Mouse (Mus musculus): ENCODE measurements at regions not wholly inside any gene's neighbourhood (a gene's known extent, or its start where the extent isn't known, plus 50 kb on each side); places are given as distances from the start of the nearest gene placed in this dataset.

DNA sequence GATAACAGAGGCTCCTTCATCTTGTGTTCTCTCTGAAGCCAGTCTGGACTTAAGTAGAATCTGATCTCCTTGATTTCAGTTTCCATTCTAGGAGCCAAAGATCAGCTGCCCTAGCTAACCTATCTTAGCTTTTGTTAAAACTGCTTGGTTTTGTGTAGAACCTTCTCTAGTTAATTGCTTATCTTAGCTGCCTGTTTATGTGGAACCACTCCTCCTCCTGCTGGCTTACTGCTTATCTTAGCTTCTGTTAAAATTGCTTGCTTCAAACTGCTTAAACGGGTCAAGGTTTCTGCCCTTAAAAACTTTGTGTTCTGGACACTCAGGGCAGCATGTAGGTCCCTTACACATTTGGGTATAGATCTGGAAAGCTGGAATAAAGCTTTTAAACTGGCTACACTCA is 133.7 kb upstream of the Mocs2 start:
- no peak for ATAC-seq (ENCODE audit: insufficient read depth, low FRiP score, low TSS enrichment)
- Histone ChIP-seq H3K4me1 (ENCODE audit: control insufficient read depth, insufficient read depth, low read length) (no peaks in the 10 kb centered on the region), H3K9ac (ENCODE audit: low read length) (no peak overlapping the region), H3K36me3 (ENCODE audit: control insufficient read depth, insufficient read depth, low read length) (no peaks in the 10 kb centered on the region), H3K4me3 (ENCODE audit: low read depth, low read length) (no peak overlapping the region), H3K27ac (ENCODE audit: low read depth, low read length) (no peak overlapping the region), H3K4me2 (ENCODE audit: low read depth) (no peak overlapping the region), H3K27me3 (ENCODE audit: control insufficient read depth, insufficient read depth, low read length) (no peaks in the 10 kb centered on the region), H3K9me3 (ENCODE audit: control insufficient read depth, low read length) (no peaks in the 10 kb centered on the region)
- 90% methylated on average over 1 of the region's 1 CpGs for WGBS
- DNase-seq (ENCODE audit: low spot score) = no peak

DNA sequence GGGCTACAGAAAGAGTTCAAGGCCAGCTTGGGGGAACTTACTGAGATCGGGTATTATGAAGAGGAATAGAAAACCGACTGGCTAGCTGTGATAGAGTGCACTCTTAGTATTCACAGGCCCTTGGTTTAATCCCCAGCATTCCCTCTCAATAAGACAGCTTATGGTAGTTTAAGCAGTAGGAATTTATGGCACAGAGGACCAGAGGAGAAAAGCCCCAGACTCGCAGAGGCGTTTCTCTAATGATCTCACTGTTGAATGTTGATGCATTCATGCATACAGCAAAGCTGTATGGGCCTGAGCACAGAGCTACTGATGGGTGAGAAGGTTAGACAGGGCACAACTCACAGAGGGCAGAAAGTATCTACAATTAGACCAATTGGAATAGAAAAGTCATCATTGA is 132.7 kb upstream of the Mocs2 start:
- Histone ChIP-seq H3K36me3 (ENCODE audit: control insufficient read depth, insufficient read depth, low read length) (no peaks in the 10 kb centered on the region), H3K4me1 (ENCODE audit: control insufficient read depth, insufficient read depth, low read length) (no peaks in the 10 kb centered on the region), H3K9me3 (ENCODE audit: control insufficient read depth, low read length) (no peaks in the 10 kb centered on the region), H3K9ac (ENCODE audit: low read length) (no peak overlapping the region), H3K27me3 (ENCODE audit: control insufficient read depth, insufficient read depth, low read length) (no peaks in the 10 kb centered on the region), H3K4me2 (ENCODE audit: low read depth) (no peak overlapping the region), H3K4me3 (ENCODE audit: low read depth, low read length) (no peak overlapping the region), H3K27ac (ENCODE audit: low read depth, low read length) (no peak overlapping the region)
- no peak for ATAC-seq (ENCODE audit: insufficient read depth, low FRiP score, low TSS enrichment)
- 64% methylated on average over 4 of the region's 4 CpGs for WGBS
- no peak for DNase-seq (ENCODE audit: low spot score)

DNA sequence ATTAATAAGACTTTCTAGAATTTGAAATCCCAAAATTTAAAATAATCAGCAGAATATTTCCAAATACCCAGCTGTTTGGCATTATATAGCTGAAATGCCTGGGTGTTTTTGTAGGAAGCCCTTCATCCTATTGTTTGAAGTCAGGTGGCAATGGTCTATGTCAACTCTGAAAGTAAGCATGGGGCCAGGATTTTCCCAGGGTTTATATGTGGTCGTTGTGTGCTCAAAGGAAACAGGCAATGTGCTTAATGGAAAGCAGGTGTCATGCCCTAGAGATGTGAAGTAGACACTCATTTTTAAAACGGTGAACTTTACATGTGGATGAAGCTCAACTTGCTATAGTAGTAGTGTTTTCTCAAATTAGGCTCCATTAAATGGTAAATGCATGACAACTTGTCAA is 105.4 kb upstream of the Mocs2 start:
- 58% methylated on average over 2 of the region's 2 CpGs for WGBS
- Histone ChIP-seq H3K9me3 (ENCODE audit: control insufficient read depth, low read length) (no peaks in the 10 kb centered on the region), H3K36me3 (ENCODE audit: control insufficient read depth, insufficient read depth, low read length) (no peaks in the 10 kb centered on the region), H3K4me2 (ENCODE audit: low read depth) (no peak overlapping the region), H3K4me1 (ENCODE audit: control insufficient read depth, insufficient read depth, low read length) (no peaks in the 10 kb centered on the region), H3K4me3 (ENCODE audit: low read depth, low read length) (no peak overlapping the region), H3K9ac (ENCODE audit: low read length) (no peak overlapping the region), H3K27ac (ENCODE audit: low read depth, low read length) (no peak overlapping the region), H3K27me3 (ENCODE audit: control insufficient read depth, insufficient read depth, low read length) (no peaks in the 10 kb centered on the region)
- ATAC-seq (ENCODE audit: insufficient read depth, low FRiP score, low TSS enrichment) (no peak), DNase-seq (ENCODE audit: low spot score) (no peak)

DNA sequence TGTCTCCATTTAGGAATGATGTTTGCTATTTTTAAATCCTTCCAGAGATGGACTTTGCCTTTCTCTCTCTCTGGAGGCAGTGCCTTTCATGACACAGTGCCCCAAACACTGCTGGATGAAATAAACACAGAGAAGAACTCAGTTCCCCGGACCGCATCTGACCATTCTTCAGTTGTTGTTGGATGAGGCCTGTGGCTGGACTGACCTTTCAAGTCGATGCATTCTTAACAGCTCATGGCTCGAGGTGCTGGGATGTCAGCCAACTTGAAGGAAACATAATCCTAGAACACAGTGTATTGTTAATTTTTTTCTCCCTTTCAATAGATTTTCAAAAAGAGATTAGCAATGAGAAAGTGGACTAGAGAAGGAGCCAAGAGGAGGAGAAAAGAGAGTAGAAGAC is 98.3 kb upstream of the Mocs2 start:
- H3K4me1 ChIP-seq (ENCODE audit: control insufficient read depth, insufficient read depth, low read length) = no peaks in the 10 kb centered on the region
- H3K27me3 ChIP-seq (ENCODE audit: control insufficient read depth, insufficient read depth, low read length) = no peaks in the 10 kb centered on the region
- ATAC-seq (ENCODE audit: insufficient read depth, low FRiP score, low TSS enrichment) (no peak), DNase-seq (ENCODE audit: low spot score) (no peak)
- H3K36me3 ChIP-seq (ENCODE audit: control insufficient read depth, insufficient read depth, low read length) = no peaks in the 10 kb centered on the region
- H3K9me3 ChIP-seq (ENCODE audit: control insufficient read depth, low read length) = no peaks in the 10 kb centered on the region
- WGBS = 86% methylated on average over 4 of the region's 4 CpGs
- H3K27ac ChIP-seq (ENCODE audit: low read depth, low read length) = no peak overlapping the region
- H3K9ac ChIP-seq (ENCODE audit: low read length) = no peak overlapping the region
- H3K4me3 ChIP-seq (ENCODE audit: low read depth, low read length) = no peak overlapping the region
- H3K4me2 ChIP-seq (ENCODE audit: low read depth) = no peak overlapping the region

DNA sequence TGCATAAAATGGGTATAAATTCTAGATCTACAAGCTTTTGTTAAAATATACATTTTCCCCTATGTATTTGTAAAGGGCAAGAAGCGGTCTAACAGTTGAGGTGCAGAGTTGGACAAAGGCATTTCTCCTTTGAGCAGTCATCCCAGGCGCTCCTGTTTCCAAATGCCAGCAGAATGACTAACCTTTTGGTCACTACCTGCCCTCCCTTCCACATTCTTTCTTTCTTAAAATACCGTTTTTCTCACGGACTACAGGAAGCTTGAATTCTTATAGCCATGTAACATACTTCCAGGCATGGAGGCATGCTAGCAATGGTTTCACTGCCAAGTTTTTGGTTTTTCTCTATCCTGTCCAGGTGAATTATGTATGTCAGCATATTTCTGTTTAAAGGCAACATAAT is 91.2 kb upstream of the Mocs2 start:
- no peak overlapping the region for H3K4me2 ChIP-seq (ENCODE audit: low read depth)
- H3K4me3 ChIP-seq (ENCODE audit: low read depth, low read length) = no peak overlapping the region
- no peak overlapping the region for H3K27ac ChIP-seq (ENCODE audit: low read depth, low read length)
- DNase-seq (ENCODE audit: low spot score) (no peak), ATAC-seq (ENCODE audit: insufficient read depth, low FRiP score, low TSS enrichment) (no peak)
- 90% methylated on average over 4 of the region's 4 CpGs for WGBS
- no peaks in the 10 kb centered on the region for H3K36me3 ChIP-seq (ENCODE audit: control insufficient read depth, insufficient read depth, low read length)
- H3K27me3 ChIP-seq (ENCODE audit: control insufficient read depth, insufficient read depth, low read length) = no peaks in the 10 kb centered on the region
- no peaks in the 10 kb centered on the region for H3K4me1 ChIP-seq (ENCODE audit: control insufficient read depth, insufficient read depth, low read length)
- no peak overlapping the region for H3K9ac ChIP-seq (ENCODE audit: low read length)
- H3K9me3 ChIP-seq (ENCODE audit: control insufficient read depth, low read length) = no peaks in the 10 kb centered on the region

DNA sequence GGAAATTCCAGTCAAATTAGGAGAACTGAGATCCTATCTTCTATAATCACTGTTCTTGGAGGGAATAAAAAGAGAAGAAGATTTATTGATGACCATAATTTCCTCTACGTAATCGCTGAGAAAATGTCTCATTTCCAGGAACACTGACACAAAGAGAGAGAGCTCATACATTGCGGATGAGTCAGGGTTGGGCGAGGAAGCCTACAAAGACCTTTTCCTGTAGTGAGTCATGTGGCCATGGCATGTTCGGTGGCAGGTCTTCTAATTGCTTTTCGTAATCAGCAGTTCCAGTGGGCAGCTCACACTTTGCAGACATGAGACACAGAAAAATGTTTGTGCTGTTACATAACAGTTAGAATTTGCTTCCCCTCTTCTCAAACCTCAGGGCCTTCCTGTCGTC is 83.0 kb upstream of the Mocs2 start:
- Histone ChIP-seq H3K9me3 (ENCODE audit: control insufficient read depth, low read length) (no peaks in the 10 kb centered on the region), H3K27ac (ENCODE audit: low read depth, low read length) (no peak overlapping the region), H3K27me3 (ENCODE audit: control insufficient read depth, insufficient read depth, low read length) (no peaks in the 10 kb centered on the region), H3K4me1 (ENCODE audit: control insufficient read depth, insufficient read depth, low read length) (no peaks in the 10 kb centered on the region), H3K36me3 (ENCODE audit: control insufficient read depth, insufficient read depth, low read length) (no peaks in the 10 kb centered on the region), H3K4me3 (ENCODE audit: low read depth, low read length) (no peak overlapping the region), H3K4me2 (ENCODE audit: low read depth) (no peak overlapping the region), H3K9ac (ENCODE audit: low read length) (no peak overlapping the region)
- ATAC-seq (ENCODE audit: insufficient read depth, low FRiP score, low TSS enrichment) (no peak), DNase-seq (ENCODE audit: low spot score) (no peak)
- 89% methylated on average over 7 of the region's 7 CpGs for WGBS

DNA sequence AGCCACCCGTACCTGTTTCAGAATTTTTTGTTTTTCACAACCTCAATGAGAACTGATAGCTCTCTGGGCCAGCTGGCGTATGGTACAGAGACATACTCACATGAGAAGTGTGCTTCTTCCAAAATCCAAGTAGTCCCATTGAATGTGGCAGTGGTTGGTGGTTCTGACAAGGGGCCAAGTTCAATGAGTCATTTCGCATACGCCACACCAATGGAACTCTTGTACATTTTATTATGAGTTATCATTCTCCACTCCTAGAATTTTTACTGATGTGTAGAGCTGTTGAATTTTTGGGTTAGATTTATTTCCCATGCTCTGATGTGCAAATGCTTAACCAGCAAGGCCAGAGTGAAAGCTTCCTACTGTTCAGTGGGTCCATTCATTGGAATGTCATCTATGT is 82.0 kb upstream of the Mocs2 start:
- H3K27ac ChIP-seq (ENCODE audit: low read depth, low read length) = no peak overlapping the region
- no peak for ATAC-seq (ENCODE audit: insufficient read depth, low FRiP score, low TSS enrichment)
- no peak overlapping the region for H3K9ac ChIP-seq (ENCODE audit: low read length)
- H3K4me2 ChIP-seq (ENCODE audit: low read depth) = no peak overlapping the region
- no peaks in the 10 kb centered on the region for H3K27me3 ChIP-seq (ENCODE audit: control insufficient read depth, insufficient read depth, low read length)
- H3K36me3 ChIP-seq (ENCODE audit: control insufficient read depth, insufficient read depth, low read length) = no peaks in the 10 kb centered on the region
- 93% methylated on average over 4 of the region's 4 CpGs for WGBS
- no peaks in the 10 kb centered on the region for H3K9me3 ChIP-seq (ENCODE audit: control insufficient read depth, low read length)
- no peak overlapping the region for H3K4me3 ChIP-seq (ENCODE audit: low read depth, low read length)
- H3K4me1 ChIP-seq (ENCODE audit: control insufficient read depth, insufficient read depth, low read length) = no peaks in the 10 kb centered on the region
- DNase-seq (ENCODE audit: low spot score) = no peak

DNA sequence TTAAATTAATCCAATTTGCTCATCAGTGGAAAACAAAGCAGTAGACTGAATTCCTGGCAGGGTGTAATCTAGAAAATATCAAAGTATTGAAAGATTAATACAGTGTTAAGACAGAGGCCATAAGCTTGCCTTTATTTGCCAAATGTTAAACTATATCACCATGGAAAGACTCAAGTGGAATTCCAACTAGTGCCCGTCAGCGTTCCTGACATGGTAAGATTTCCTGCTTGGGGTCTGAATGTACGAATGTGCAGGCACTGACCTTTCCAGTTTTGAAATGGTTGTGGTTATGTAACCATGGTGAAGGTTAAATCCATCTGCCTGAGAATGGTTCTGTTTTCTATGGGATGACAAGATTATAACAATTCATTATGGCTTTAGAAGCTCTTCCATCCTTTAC is 75.5 kb upstream of the Mocs2 start:
- H3K9me3 ChIP-seq (ENCODE audit: control insufficient read depth, low read length) = no peaks in the 10 kb centered on the region
- no peak overlapping the region for H3K4me3 ChIP-seq (ENCODE audit: low read depth, low read length)
- no peak for DNase-seq (ENCODE audit: low spot score)
- no peaks in the 10 kb centered on the region for H3K4me1 ChIP-seq (ENCODE audit: control insufficient read depth, insufficient read depth, low read length)
- WGBS = 89% methylated on average over 3 of the region's 3 CpGs
- no peak overlapping the region for H3K27ac ChIP-seq (ENCODE audit: low read depth, low read length)
- ATAC-seq (ENCODE audit: insufficient read depth, low FRiP score, low TSS enrichment) = no peak
- no peaks in the 10 kb centered on the region for H3K27me3 ChIP-seq (ENCODE audit: control insufficient read depth, insufficient read depth, low read length)
- H3K4me2 ChIP-seq (ENCODE audit: low read depth) = no peak overlapping the region
- no peaks in the 10 kb centered on the region for H3K36me3 ChIP-seq (ENCODE audit: control insufficient read depth, insufficient read depth, low read length)
- no peak overlapping the region for H3K9ac ChIP-seq (ENCODE audit: low read length)

DNA sequence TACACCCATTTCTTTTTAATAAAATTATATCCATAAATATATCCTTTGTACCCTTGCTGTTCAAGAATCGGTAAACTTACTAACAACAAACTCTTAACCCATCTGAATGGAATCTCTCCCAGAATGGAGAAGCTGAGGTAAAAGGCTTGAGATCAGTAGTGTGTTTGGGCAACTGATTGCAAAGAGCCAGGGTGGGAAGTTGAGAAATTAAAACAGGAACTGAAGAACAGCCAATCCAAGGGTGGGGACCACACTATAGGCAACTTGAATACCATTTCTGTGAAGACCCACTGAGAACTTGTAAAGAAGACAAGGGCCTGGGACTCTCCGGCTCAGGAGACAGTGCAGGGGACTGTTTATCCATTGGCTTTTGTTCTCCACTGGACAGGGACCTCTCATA is 72.2 kb upstream of the Mocs2 start:
- WGBS = 95% methylated on average over 2 of the region's 2 CpGs
- no peaks in the 10 kb centered on the region for H3K9me3 ChIP-seq (ENCODE audit: control insufficient read depth, low read length)
- H3K4me3 ChIP-seq (ENCODE audit: low read depth, low read length) = no peak overlapping the region

More for the DNA sequence above, 72.2 kb upstream of the Mocs2 start:
- Histone ChIP-seq H3K27me3 (ENCODE audit: control insufficient read depth, insufficient read depth, low read length) (no peaks in the 10 kb centered on the region), H3K27ac (ENCODE audit: low read depth, low read length) (no peak overlapping the region), H3K4me1 (ENCODE audit: control insufficient read depth, insufficient read depth, low read length) (no peaks in the 10 kb centered on the region), H3K36me3 (ENCODE audit: control insufficient read depth, insufficient read depth, low read length) (no peaks in the 10 kb centered on the region), H3K4me2 (ENCODE audit: low read depth) (no peak overlapping the region), H3K9ac (ENCODE audit: low read length) (no peak overlapping the region)
- no peak for DNase-seq (ENCODE audit: low spot score)
- ATAC-seq (ENCODE audit: insufficient read depth, low FRiP score, low TSS enrichment) = no peak

Data from neural tube, embryonic 11.5 days (tissue).